Mouse (Mus musculus): ENCODE results near the gene Ushbp1. TPM values are rescaled to one million over a fixed set of nuclear protein-coding genes. Genes with fewer than 3 reads are reported as not detected.
A peak's percentile ranks its signal among the peaks of the same experiment; 100 is the strongest.

The Ushbp1 gene
- polyA plus RNA-seq, 1 experiment = 0.21 TPM

- TF ChIP-seq POLR2A (IDR thresholded peaks at IDR 0.05; ENCODE audit: borderline replicate concordance, low read depth, low read length) (no peak), CTCF (IDR thresholded peaks at IDR 0.05; ENCODE audit: low read depth, low read length) (no peak)
- Histone ChIP-seq H3K27ac (ENCODE audit: insufficient read depth, low read depth, low read length) (peak within 1 kb of the TSS; percentile 58), H3K4me1 (ENCODE audit: control insufficient read depth, insufficient read depth, low read length) (peaks cover 11% of the 10 kb centered on the region), H3K4me3 (ENCODE audit: insufficient read depth, low read length) (peak within 1 kb of the TSS; percentile 78)
These were observed 14.1 kb downstream of the Ushbp1 start, which contains the start of gene Nr2f6 for GRCm38 (mm10) chr8:71381421-71381970. Gene Nr2f6, minus strand, starts transcription at chr8:71381960.

GRCm38 (mm10) chr8:71380178-71381171 lies 15.1 kb downstream of the Ushbp1 start:
- TF ChIP-seq POLR2A (IDR thresholded peaks at IDR 0.05; ENCODE audit: borderline replicate concordance, low read depth, low read length) (no peak), CTCF (IDR thresholded peaks at IDR 0.05; ENCODE audit: low read depth, low read length) (no peak)

GRCm38 (mm10) chr8:71379512-71380075 lies 16.0 kb downstream of the Ushbp1 start:
- H3K4me1 ChIP-seq (ENCODE audit: control insufficient read depth, insufficient read depth, low read length) = peaks cover 11% of the 10 kb centered on the region

More at GRCm38 (mm10) chr8:71380178-71381171, 15.1 kb downstream of the Ushbp1 start:
- Histone ChIP-seq H3K4me1 (ENCODE audit: control insufficient read depth, insufficient read depth, low read length) (peaks cover 11% of the 10 kb centered on the region), H3K4me3 (ENCODE audit: insufficient read depth, low read length) (peak overlapping the region; percentile 78), H3K27ac (ENCODE audit: insufficient read depth, low read depth, low read length) (no peak overlapping the region)

GRCm38 (mm10) chr8:71379008-71379407 lies 16.6 kb downstream of the Ushbp1 start:
- Histone ChIP-seq H3K4me1 (ENCODE audit: control insufficient read depth, insufficient read depth, low read length) (peaks cover 11% of the 10 kb centered on the region), H3K4me3 (ENCODE audit: insufficient read depth, low read length) (no peak overlapping the region), H3K27ac (ENCODE audit: insufficient read depth, low read depth, low read length) (no peak overlapping the region)
- TF ChIP-seq CTCF (IDR thresholded peaks at IDR 0.05; ENCODE audit: low read depth, low read length) = no peak
- TF ChIP-seq POLR2A (IDR thresholded peaks at IDR 0.05; ENCODE audit: borderline replicate concordance, low read depth, low read length) = no peak

More at GRCm38 (mm10) chr8:71379512-71380075, 16.0 kb downstream of the Ushbp1 start:
- no peak overlapping the region for H3K27ac ChIP-seq (ENCODE audit: insufficient read depth, low read depth, low read length)
- no peak for TF ChIP-seq CTCF (IDR thresholded peaks at IDR 0.05; ENCODE audit: low read depth, low read length)
- TF ChIP-seq POLR2A (IDR thresholded peaks at IDR 0.05; ENCODE audit: borderline replicate concordance, low read depth, low read length) = no peak
- peak overlapping the region; percentile 78; the same call in 1 of the 2 replicates for H3K4me3 ChIP-seq (ENCODE audit: insufficient read depth, low read length)

GRCm38 (mm10) chr8:71376423-71377030 lies 19.1 kb downstream of the Ushbp1 start:
- no peak overlapping the region for H3K27ac ChIP-seq (ENCODE audit: insufficient read depth, low read depth, low read length)
- peaks cover 12% of the 10 kb centered on the region for H3K4me1 ChIP-seq (ENCODE audit: control insufficient read depth, insufficient read depth, low read length)
- H3K4me3 ChIP-seq (ENCODE audit: insufficient read depth, low read length) = no peak overlapping the region
- no peak for TF ChIP-seq POLR2A (IDR thresholded peaks at IDR 0.05; ENCODE audit: borderline replicate concordance, low read depth, low read length)
- no peak for TF ChIP-seq CTCF (IDR thresholded peaks at IDR 0.05; ENCODE audit: low read depth, low read length)

- Histone ChIP-seq H3K4me1 (ENCODE audit: control insufficient read depth, insufficient read depth, low read length) (peaks cover 13% of the 10 kb centered on the region), H3K4me3 (ENCODE audit: insufficient read depth, low read length) (no peak overlapping the region), H3K27ac (ENCODE audit: insufficient read depth, low read depth, low read length) (no peak overlapping the region)
- TF ChIP-seq POLR2A (IDR thresholded peaks at IDR 0.05; ENCODE audit: borderline replicate concordance, low read depth, low read length) = no peak
- TF ChIP-seq CTCF (IDR thresholded peaks at IDR 0.05; ENCODE audit: low read depth, low read length) = no peak
These were observed 19.8 kb downstream of the Ushbp1 start for GRCm38 (mm10) chr8:71375581-71376422.

GRCm38 (mm10) chr8:71374616-71375206 lies 20.9 kb downstream of the Ushbp1 start:
- Histone ChIP-seq H3K4me3 (ENCODE audit: insufficient read depth, low read length) (no peak overlapping the region), H3K27ac (ENCODE audit: insufficient read depth, low read depth, low read length) (no peak overlapping the region), H3K4me1 (ENCODE audit: control insufficient read depth, insufficient read depth, low read length) (peaks cover 16% of the 10 kb centered on the region)
- TF ChIP-seq POLR2A (IDR thresholded peaks at IDR 0.05; ENCODE audit: borderline replicate concordance, low read depth, low read length) (no peak), CTCF (IDR thresholded peaks at IDR 0.05; ENCODE audit: low read depth, low read length) (no peak)

- TF ChIP-seq POLR2A (IDR thresholded peaks at IDR 0.05; ENCODE audit: borderline replicate concordance, low read depth, low read length) (no peak), CTCF (IDR thresholded peaks at IDR 0.05; ENCODE audit: low read depth, low read length) (no peak)
- Histone ChIP-seq H3K27ac (ENCODE audit: insufficient read depth, low read depth, low read length) (no peak overlapping the region), H3K4me3 (ENCODE audit: insufficient read depth, low read length) (no peak overlapping the region), H3K4me1 (ENCODE audit: control insufficient read depth, insufficient read depth, low read length) (peaks cover 29% of the 10 kb centered on the region)
These were observed 22.6 kb downstream of the Ushbp1 start for GRCm38 (mm10) chr8:71373000-71373399.

Data from bone marrow macrophage, adult 2 months (primary cell).